Mouse (Mus musculus) frontal cortex, adult 2 months (tissue): ENCODE data around the gene Tmem179. TPM values are rescaled to one million over a fixed set of nuclear protein-coding genes. Genes with fewer than 3 reads are reported as not detected.

Experiments
- DNase-seq, 2 experiments: peaks; one replicate each; pipeline ENCODE4 v3.0.0; 2022; ENCODE audit warnings: low spot score in 1 of 2; ENCODE audit errors: extremely low spot score in 1 of 2
- polyA plus RNA-seq: library from polyadenylated mRNA; depleted of rRNA; stranded (reverse); fragments of >200 nt; gene quantifications from 2 replicates; pipeline ENCODE4 v1.2.3, GENCODE M21; 2012; rRNA removed

Gene Tmem179
- polyA plus RNA-seq: 116 and 119 TPM in 2 replicates

GRCm38 (mm10) chr12:112516697-112517337 is at the start of gene Tmem179:
TSS of gene Tmem179 (minus strand) at chr12:112516747.
- DNase-seq: peak in 1 of 2 experiments; percentile 46

GRCm38 (mm10) chr12:112563011-112563410 is 46.5 kb upstream of the Tmem179 start:
- DNase-seq: no peak

- no peak for DNase-seq
Observed at GRCm38 (mm10) chr12:112562462-112562861, 45.9 kb upstream of the Tmem179 start.

GRCm38 (mm10) chr12:112561163-112561562 is 44.6 kb upstream of the Tmem179 start:
- no peak for DNase-seq

- no peak for DNase-seq
Observed at GRCm38 (mm10) chr12:112560176-112560797, 43.7 kb upstream of the Tmem179 start.

- no peak for DNase-seq
Observed at GRCm38 (mm10) chr12:112559671-112560070, 43.1 kb upstream of the Tmem179 start.

- DNase-seq: no peak
Observed at GRCm38 (mm10) chr12:112559231-112559630, 42.7 kb upstream of the Tmem179 start.

GRCm38 (mm10) chr12:112557219-112557618 is 40.7 kb upstream of the Tmem179 start:
- DNase-seq: no peak

- DNase-seq: no peak
Observed at GRCm38 (mm10) chr12:112556531-112557060, 40.0 kb upstream of the Tmem179 start.

GRCm38 (mm10) chr12:112554900-112555299 is 38.4 kb upstream of the Tmem179 start:
- no peak for DNase-seq

- no peak for DNase-seq
Observed at GRCm38 (mm10) chr12:112552520-112552919, 36.0 kb upstream of the Tmem179 start.

- peak; percentile 84 to 98 for DNase-seq
Observed at GRCm38 (mm10) chr12:112551861-112552375, 35.4 kb upstream of the Tmem179 start.

- no peak for DNase-seq
Observed at GRCm38 (mm10) chr12:112549287-112549686, 32.7 kb upstream of the Tmem179 start.

- no peak for DNase-seq
Observed at GRCm38 (mm10) chr12:112546110-112546509, 29.6 kb upstream of the Tmem179 start.

- no peak for DNase-seq
Observed at GRCm38 (mm10) chr12:112544946-112545701, 28.6 kb upstream of the Tmem179 start.

GRCm38 (mm10) chr12:112543941-112544340 is 27.4 kb upstream of the Tmem179 start:
- no peak for DNase-seq

- DNase-seq: peak; percentile 64 to 96
Observed at GRCm38 (mm10) chr12:112542920-112543300, 26.4 kb upstream of the Tmem179 start.

GRCm38 (mm10) chr12:112542257-112542919 is 25.8 kb upstream of the Tmem179 start:
- DNase-seq: no peak

GRCm38 (mm10) chr12:112541483-112542091 is 25.0 kb upstream of the Tmem179 start:
- DNase-seq: peak in 1 of 2 experiments; percentile 58

- no peak for DNase-seq
Observed at GRCm38 (mm10) chr12:112540321-112540720, 23.8 kb upstream of the Tmem179 start.
